Mouse (Mus musculus) liver, embryonic 14.5 days (tissue): ENCODE measurements at regions not wholly inside any gene's neighbourhood (a gene's known extent, or its start where the extent isn't known, plus 50 kb on each side); places are given as distances from the start of the nearest gene placed in this dataset.

Experiments used
- ATAC-seq: fragments of 200-750 bp; cut with Nextera tagmentation; 2 replicates; pipeline ENCODE4 v1.8.0; 2017; ENCODE audit warnings: moderate number of reproducible peaks, mild to moderate bottlenecking, moderate library complexity; ENCODE audit not compliant: insufficient read depth
- DNase-seq, 3 experiments: peaks; one replicate each; pipeline ENCODE4 v3.0.0-alpha.2; 2012 to 2013; ENCODE audit warnings: low read depth in 3 of 3, low spot score in 3 of 3
- H3K27ac ChIP-seq: fragments of 300-500 bp; sonication (generic); 2 replicates; pipeline ENCODE4 v1.5.1; 2014; ENCODE audit warnings: moderate library complexity, mild to moderate bottlenecking, control low read depth, inconsistent platforms
- H3K27me3 ChIP-seq: fragments of 300-500 bp; sonication (generic); 2 replicates; pipeline ENCODE4 v1.6.1; 2014; ENCODE audit warnings: mild to moderate bottlenecking, low read length, moderate library complexity; ENCODE audit not compliant: control insufficient read depth, insufficient read depth
- H3K36me3 ChIP-seq: fragments of 300-500 bp; sonication (generic); replicated peaks from 2 replicates; pipeline ENCODE4 v1.6.1; 2014; ENCODE audit warnings: low read depth; ENCODE audit not compliant: control insufficient read depth, insufficient read depth
- H3K4me1 ChIP-seq, 2 experiments: fragments of 200-500 bp in 1 of 2; fragments of 300-500 bp in 1 of 2; sonication (generic) in 1 of 2; replicated peaks; 2 replicates each; pipeline ENCODE4 v1.6.1; 2012 to 2014; ENCODE audit warnings: antibody characterized with exemption in 1 of 2, inconsistent platforms in 1 of 2, low read length in 1 of 2; ENCODE audit not compliant: control insufficient read depth in 2 of 2, insufficient read depth in 2 of 2
- H3K4me2 ChIP-seq: fragments of 300-500 bp; sonication (generic); 2 replicates; pipeline ENCODE4 v1.6.1; 2014; ENCODE audit warnings: low read depth, mild to moderate bottlenecking, control low read depth, moderate library complexity
- H3K4me3 ChIP-seq, 2 experiments: fragments of 200-500 bp in 1 of 2; fragments of 300-500 bp in 1 of 2; sonication (generic) in 1 of 2; 2 replicates each; pipeline ENCODE4 v1.5.1; 2012 to 2014; ENCODE audit warnings: low read depth in 2 of 2, low read length in 2 of 2, mild to moderate bottlenecking in 2 of 2, control low read depth in 1 of 2, inconsistent platforms in 1 of 2, moderate library complexity in 1 of 2; ENCODE audit not compliant: insufficient read depth in 1 of 2
- H3K9ac ChIP-seq: fragments of 300-500 bp; sonication (generic); replicated peaks from 2 replicates; pipeline ENCODE4 v1.6.1; 2014; ENCODE audit warnings: mild to moderate bottlenecking, control low read depth, moderate library complexity
- H3K9me3 ChIP-seq: fragments of 300-500 bp; sonication (generic); 2 replicates; pipeline ENCODE4 v1.6.1; 2016; ENCODE audit warnings: low read length, mixed read lengths; ENCODE audit not compliant: control insufficient read depth
- CTCF ChIP-seq: IDR thresholded peaks from 2 replicates; pipeline ENCODE4 v1.5.1; 2016; ENCODE audit warnings: antibody characterized with exemption, low read depth, control low read depth
- EP300 ChIP-seq: IDR thresholded peaks from 2 replicates; pipeline ENCODE4 v1.6.1; 2016; ENCODE audit warnings: antibody characterized with exemption, low read depth
- WGBS: fragments of 180-500 bp; shearing (Covaris S2); extraction: QIAGEN DNeasy Blood & Tissue Kit; methylation state at CpG from one replicate; pipeline ENCODE4 v1.1.7; 2014; ENCODE audit not compliant: insufficient replicate concordance; 5-methylcytosine and 5-hydroxymethylcytosine counted together

DNA sequence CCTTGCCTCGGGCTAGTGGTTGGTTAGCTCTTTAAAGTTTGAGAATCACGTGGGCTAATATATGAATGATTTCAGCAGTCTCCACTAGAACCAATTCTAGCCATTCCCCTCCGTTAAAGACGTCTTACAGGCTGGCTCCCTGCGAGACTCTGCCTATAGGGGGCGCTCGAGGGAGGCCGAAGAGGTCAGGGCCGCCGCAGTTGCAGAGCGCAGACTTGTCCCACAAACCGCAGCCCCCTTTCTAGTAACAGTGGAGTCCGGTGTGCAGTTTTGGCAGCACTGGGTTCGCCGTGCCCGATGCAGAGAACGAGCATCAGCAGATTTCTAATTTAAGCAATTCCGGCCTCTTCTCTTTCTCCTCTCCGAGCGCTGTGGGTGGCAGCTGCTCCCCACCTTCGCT lies 52.6 kb upstream of the Cpsf6 start:
- peak; percentile 90 for TF ChIP-seq CTCF
- no peak for TF ChIP-seq EP300
- Histone ChIP-seq H3K9me3 (no peaks in the 10 kb centered on the region), H3K27ac (no peak overlapping the region), H3K27me3 (no peaks in the 10 kb centered on the region), H3K4me1 (peaks cover 4 to 11% of the 10 kb centered on the region in 2 experiments; a peak in 2 of 4 replicates), H3K9ac (no peak overlapping the region), H3K4me2 (peak overlapping the region; percentile 21), H3K4me3 (no peak overlapping the region), H3K36me3 (no peaks in the 10 kb centered on the region)
- 5% methylated on average over 21 of the region's 21 CpGs for WGBS
- ATAC-seq: peak; percentile 42; the same call in 1 of the 2 replicates
- no peak for DNase-seq

- no peak for DNase-seq
- Histone ChIP-seq H3K36me3 (no peaks in the 10 kb centered on the region), H3K9me3 (no peaks in the 10 kb centered on the region), H3K27ac (no peak overlapping the region), H3K9ac (no peak overlapping the region), H3K27me3 (no peaks in the 10 kb centered on the region), H3K4me3 (no peak overlapping the region), H3K4me1 (peaks cover 4 to 11% of the 10 kb centered on the region in 2 experiments; a peak in 2 of 4 replicates), H3K4me2 (no peak overlapping the region)
- ATAC-seq: no peak
- TF ChIP-seq CTCF (no peak), EP300 (no peak)
- WGBS: 71% methylated on average over 12 of the region's 12 CpGs
Measured at GRCm38 (mm10) chr10:117431850-117432249, 52.0 kb upstream of the Cpsf6 start.

DNA sequence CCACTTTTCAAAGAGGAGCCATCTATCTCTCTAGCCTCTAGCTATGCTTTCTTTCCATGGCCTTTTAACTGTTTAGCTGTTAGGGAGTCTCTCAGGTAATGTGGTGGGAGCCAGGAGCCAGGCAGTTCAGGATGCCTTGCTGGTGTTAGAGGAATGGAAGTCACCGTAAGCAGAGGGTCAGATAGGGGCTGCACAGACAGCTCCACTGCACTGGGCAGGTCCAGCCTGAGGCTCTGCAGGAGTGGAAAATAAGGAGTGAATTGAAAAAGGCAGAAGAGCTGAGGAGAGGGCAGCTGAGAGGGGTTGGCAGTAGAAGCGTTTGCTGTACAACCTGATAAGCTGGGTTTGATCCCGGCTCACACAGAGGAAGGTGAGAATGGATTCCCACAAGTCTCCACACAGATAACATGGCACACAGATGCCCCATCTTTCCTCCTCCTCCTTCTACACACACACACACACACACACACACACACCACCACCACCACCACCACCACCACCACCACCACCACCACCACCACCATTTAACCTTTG lies 51.3 kb upstream of the Cpsf6 start:
- H3K27me3 ChIP-seq: no peaks in the 10 kb centered on the region
- WGBS: 34% methylated on average over 3 of the region's 3 CpGs
- ATAC-seq: no peak
- TF ChIP-seq EP300: no peak
- TF ChIP-seq CTCF: no peak
- DNase-seq: no peak
- peaks cover 4 to 11% of the 10 kb centered on the region in 2 experiments; a peak in 2 of 4 replicates for H3K4me1 ChIP-seq
- no peak overlapping the region for H3K4me3 ChIP-seq
- no peak overlapping the region for H3K27ac ChIP-seq
- no peaks in the 10 kb centered on the region for H3K9me3 ChIP-seq
- H3K36me3 ChIP-seq: no peaks in the 10 kb centered on the region
- no peak overlapping the region for H3K9ac ChIP-seq
- no peak overlapping the region for H3K4me2 ChIP-seq

DNA sequence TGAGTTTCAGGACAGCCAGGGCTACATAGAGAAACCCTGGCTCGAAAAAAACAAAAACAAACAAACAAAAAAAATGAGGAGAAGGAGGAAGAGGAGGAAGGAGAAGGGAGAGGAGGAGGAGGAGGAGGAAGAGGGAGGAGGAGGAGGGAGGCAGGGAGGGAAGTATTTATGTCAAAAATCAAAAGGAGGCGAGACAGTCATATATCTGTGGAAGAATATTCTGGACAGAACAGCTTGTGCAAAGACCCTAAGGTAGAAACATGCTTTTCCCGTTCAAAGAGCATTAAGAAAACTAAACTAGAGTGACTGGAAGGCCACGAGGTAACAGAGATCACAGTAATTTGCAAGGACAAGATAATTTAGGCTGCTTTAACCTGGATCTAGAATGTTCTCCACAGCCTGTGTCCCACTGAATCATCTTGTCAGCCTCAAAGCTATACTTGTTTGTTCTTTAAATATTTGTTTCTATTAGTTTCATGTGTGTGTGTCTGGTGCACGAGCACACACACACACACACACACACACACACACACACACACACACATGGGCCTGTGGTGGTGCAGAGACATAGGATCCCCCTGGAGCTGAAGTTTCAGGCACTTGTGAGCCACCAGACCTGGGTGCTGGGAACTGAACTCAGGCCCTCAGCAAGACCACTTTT lies 50.5 kb upstream of the Cpsf6 start:
- peaks cover 4 to 11% of the 10 kb centered on the region in 2 experiments; a peak in 2 of 4 replicates for H3K4me1 ChIP-seq
- no peaks in the 10 kb centered on the region for H3K27me3 ChIP-seq
- H3K4me3 ChIP-seq: no peak overlapping the region
- WGBS: 54% methylated on average over 5 of the region's 5 CpGs
- TF ChIP-seq CTCF (no peak), EP300 (no peak)
- H3K4me2 ChIP-seq: no peak overlapping the region
- DNase-seq: no peak
- ATAC-seq: no peak
- H3K36me3 ChIP-seq: no peaks in the 10 kb centered on the region
- H3K9ac ChIP-seq: no peak overlapping the region
- no peaks in the 10 kb centered on the region for H3K9me3 ChIP-seq
- no peak overlapping the region for H3K27ac ChIP-seq

- Histone ChIP-seq H3K27ac (no peak overlapping the region), H3K4me2 (no peak overlapping the region), H3K9ac (no peak overlapping the region), H3K36me3 (no peaks in the 10 kb centered on the region), H3K4me1 (0 out of 4 replicates have a peak, but pooled peaks cover 0 to 6% of the 10 kb centered on the region in 2 experiments), H3K4me3 (no peak overlapping the region), H3K27me3 (no peaks in the 10 kb centered on the region), H3K9me3 (no peaks in the 10 kb centered on the region)
- DNase-seq (no peak), ATAC-seq (no peak)
- whole genome bisulfite sequencing: 81% methylated on average over 19 of the region's 19 CpGs
- TF ChIP-seq CTCF (no peak), EP300 (no peak)
Measured at GRCm38 (mm10) chr10:117429459-117430183, 49.8 kb upstream of the Cpsf6 start.
